Mouse (Mus musculus) heart, adult 2 months (tissue): ENCODE measurements at regions not wholly inside any gene's neighbourhood (a gene's known extent, or its start where the extent isn't known, plus 50 kb on each side); places are given as distances from the start of the nearest gene placed in this dataset.

Experiments used
- DNase-seq, 2 experiments: peaks; one replicate each; pipeline ENCODE4 v3.0.0; 2021
- H3K27ac ChIP-seq: fragments of 200-600 bp; 2 replicates; pipeline ENCODE4 v1.8.1; 2022
- H3K27me3 ChIP-seq: fragments of 200-500 bp; 2 replicates; pipeline ENCODE4 v1.6.1; 2012; ENCODE audit warnings: mild to moderate bottlenecking, low read length, inconsistent platforms, mixed read lengths; ENCODE audit not compliant: control insufficient read depth, insufficient read depth
- H3K36me3 ChIP-seq: fragments of 200-500 bp; 2 replicates; pipeline ENCODE4 v1.6.1; 2012; ENCODE audit warnings: low read length, inconsistent platforms; ENCODE audit not compliant: control insufficient read depth, insufficient read depth
- H3K4me1 ChIP-seq: fragments of 200-500 bp; 2 replicates; pipeline ENCODE4 v1.6.1; 2011; ENCODE audit warnings: low read length; ENCODE audit not compliant: control insufficient read depth, insufficient read depth
- H3K4me3 ChIP-seq: fragments of 200-600 bp; 2 replicates; pipeline ENCODE4 v1.8.1; 2022
- H3K79me2 ChIP-seq: fragments of 200-500 bp; replicated peaks from 2 replicates; pipeline ENCODE4 v1.6.1; 2012; ENCODE audit warnings: mild to moderate bottlenecking, inconsistent platforms, low read length, moderate library complexity, mixed read lengths; ENCODE audit not compliant: control insufficient read depth, insufficient read depth
- H3K9ac ChIP-seq: fragments of 200-500 bp; 2 replicates; pipeline ENCODE4 v1.6.1; 2012; ENCODE audit warnings: low read depth, mild to moderate bottlenecking, control low read depth, inconsistent platforms, low read length, mixed read lengths
- CTCF ChIP-seq: fragments of 200-600 bp; IDR thresholded peaks from 2 replicates; pipeline ENCODE4 v1.8.1; 2022; ENCODE audit warnings: antibody characterized with exemption, mild to moderate bottlenecking, moderate library complexity
- EP300 ChIP-seq: fragments of 200-500 bp; IDR thresholded peaks from 2 replicates; pipeline ENCODE4 v1.6.1; 2011; ENCODE audit warnings: low read depth, low read length, control low read depth; ENCODE audit not compliant: insufficient read depth
- POLR2A ChIP-seq: fragments of 200-500 bp; IDR thresholded peaks from 2 replicates; pipeline ENCODE4 v1.6.1; 2011; ENCODE audit warnings: mild to moderate bottlenecking, low read depth, low read length, control low read depth; ENCODE audit not compliant: insufficient read depth
- WGBS: fragments of 180-500 bp; shearing (Covaris S2); methylation state at CpG from one replicate; pipeline ENCODE4 v1.1.7; 2018; 5-methylcytosine and 5-hydroxymethylcytosine counted together
- intact Hi-C: fragments of 180-260 bp; cut with DNase I; formaldehyde crosslinking; loops from one replicate; pipeline ENCODE4 v1.15.1; 2025

DNA sequence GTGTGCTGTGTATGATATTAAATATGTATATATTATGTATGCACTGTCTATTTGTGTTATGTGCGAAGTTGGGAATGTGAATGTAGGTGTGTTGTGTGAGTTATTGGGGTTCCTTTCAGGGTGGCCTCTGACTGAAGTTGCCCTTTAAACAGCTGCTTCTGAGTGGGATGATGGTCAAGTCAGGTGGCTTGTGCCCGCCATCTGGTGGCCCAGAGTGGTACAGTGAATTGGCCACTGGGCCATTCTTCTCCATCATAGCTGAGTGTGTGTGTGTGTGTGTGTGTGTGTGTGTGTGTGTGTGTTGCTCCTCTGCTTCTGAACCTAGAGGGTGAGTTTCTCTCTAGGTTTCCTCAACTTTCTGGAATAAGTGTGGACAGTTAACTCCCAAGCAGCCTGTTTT lies 75.7 kb upstream of the Podxl start:
- H3K27ac ChIP-seq = peak overlapping the region; percentile 82; the same call in 1 of the 2 replicates
- no peaks in the 10 kb centered on the region for H3K36me3 ChIP-seq
- intact Hi-C loops = loop anchor here (1.0 to 2.0 kb wide), 2 partner anchors 77 to 114 kb away; partner anchors contain the start of gene Podxl
- no peaks in the 10 kb centered on the region for H3K27me3 ChIP-seq
- WGBS = 20% methylated on average over 2 of the region's 2 CpGs
- DNase-seq = peak; percentile 71 to 84
- TF ChIP-seq EP300 (peak; percentile 97), POLR2A (no peak), CTCF (peak; percentile 82)
- H3K4me1 ChIP-seq = peaks cover 17% of the 10 kb centered on the region
- H3K79me2 ChIP-seq = no peaks in the 10 kb centered on the region
- H3K4me3 ChIP-seq = no peak overlapping the region
- H3K9ac ChIP-seq = no peak overlapping the region

DNA sequence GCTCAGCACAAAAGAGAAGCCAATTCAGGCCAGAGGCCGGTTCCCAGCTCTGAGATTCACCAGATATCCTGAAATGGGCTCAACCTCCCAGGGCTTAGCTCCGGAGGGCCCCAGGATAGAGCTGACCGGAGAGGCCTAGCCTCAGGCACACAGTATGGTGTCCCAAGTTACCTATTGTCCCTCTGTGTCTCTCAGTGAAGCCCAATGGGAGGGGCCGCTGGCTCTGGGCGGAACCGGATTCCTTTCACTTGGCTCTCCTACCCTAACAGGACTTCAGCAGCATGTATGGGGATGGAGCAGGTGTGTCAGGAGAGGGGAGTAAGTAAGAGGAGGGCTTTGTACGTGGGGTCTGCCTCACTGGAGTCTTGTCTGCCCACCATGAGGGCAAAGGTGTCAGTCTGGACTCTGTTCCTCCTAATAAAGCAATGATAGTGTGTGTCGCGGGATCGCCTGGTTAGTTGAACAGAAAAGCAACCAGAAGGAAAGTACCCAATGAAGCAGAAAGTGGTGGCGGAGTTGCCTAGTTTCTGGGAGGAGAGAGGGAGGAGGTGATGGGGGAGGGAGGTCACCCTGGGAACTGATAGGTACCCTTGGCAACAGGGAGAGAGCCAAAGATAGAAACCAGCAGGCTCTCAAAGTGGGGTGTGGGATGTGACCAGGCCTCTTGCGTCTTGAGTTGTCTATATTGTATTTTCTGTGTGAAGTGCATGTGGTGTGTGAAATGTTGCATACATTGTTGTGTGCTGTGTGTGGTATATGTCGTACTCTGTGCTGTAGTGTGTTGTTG lies 74.8 kb upstream of the Podxl start:
- peak overlapping the region; percentile 82 for H3K27ac ChIP-seq
- H3K4me3 ChIP-seq = no peak overlapping the region
- intact Hi-C loops = loop anchor here (1.0 to 2.0 kb wide), 2 partner anchors 76 to 113 kb away; partner anchors contain the start of gene Podxl
- H3K79me2 ChIP-seq = no peaks in the 10 kb centered on the region
- H3K9ac ChIP-seq = no peak overlapping the region
- H3K36me3 ChIP-seq = no peaks in the 10 kb centered on the region
- no peaks in the 10 kb centered on the region for H3K27me3 ChIP-seq
- TF ChIP-seq POLR2A = no peak
- no peak for TF ChIP-seq EP300
- TF ChIP-seq CTCF = no peak
- DNase-seq = peak; percentile 25 to 42
- peaks cover 17% of the 10 kb centered on the region for H3K4me1 ChIP-seq
- 54% methylated on average over 13 of the region's 13 CpGs for WGBS

DNA sequence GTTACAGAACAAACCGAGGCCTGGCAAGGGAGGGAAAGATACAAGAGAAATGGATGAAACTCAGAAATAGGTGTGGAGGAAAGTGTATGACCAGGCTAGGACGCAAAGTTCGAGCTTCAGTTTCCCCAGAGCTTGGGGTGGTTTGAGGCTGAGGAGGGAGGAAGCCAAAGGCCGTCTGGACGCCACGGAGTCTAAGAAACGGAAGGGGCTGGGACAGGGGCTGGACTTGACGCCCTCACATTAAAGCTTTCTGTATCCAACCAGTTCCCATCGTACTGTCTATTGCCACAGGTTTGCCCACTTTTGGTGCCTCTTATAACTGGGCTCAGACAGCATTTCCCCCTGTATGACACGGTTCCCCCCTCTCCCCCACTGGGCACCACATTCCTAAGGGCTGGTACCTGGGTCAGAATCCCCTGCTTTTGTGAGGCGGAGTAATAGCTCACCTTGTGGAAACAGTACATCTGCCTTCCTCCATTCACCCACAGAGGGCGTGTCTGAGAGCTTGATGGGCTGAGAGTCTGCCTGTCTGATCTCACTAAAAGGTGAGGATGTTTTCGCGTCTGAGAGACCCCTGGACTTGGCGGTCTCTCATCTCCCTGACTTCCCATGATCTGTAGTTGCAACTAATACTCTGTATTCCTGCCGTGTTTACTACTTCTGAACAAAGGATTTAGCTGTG lies 73.7 kb upstream of the Podxl start:
- TF ChIP-seq CTCF (peak; percentile 44), EP300 (no peak), POLR2A (peak; percentile 37; the same call in 1 of the 2 replicates)
- Histone ChIP-seq H3K27me3 (no peaks in the 10 kb centered on the region), H3K27ac (peak overlapping the region; percentile 82), H3K36me3 (no peaks in the 10 kb centered on the region), H3K4me1 (peaks cover 11% of the 10 kb centered on the region), H3K4me3 (no peak overlapping the region), H3K9ac (peak overlapping the region; percentile 7; the same call in 1 of the 2 replicates), H3K79me2 (no peaks in the 10 kb centered on the region)
- DNase-seq = peak; percentile 28 to 31
- 29% methylated on average over 16 of the region's 16 CpGs for WGBS
- intact Hi-C loops = loop anchor here (2.0 kb wide), 1 partner anchor 75 kb away; the partner anchor contains the start of gene Podxl

DNA sequence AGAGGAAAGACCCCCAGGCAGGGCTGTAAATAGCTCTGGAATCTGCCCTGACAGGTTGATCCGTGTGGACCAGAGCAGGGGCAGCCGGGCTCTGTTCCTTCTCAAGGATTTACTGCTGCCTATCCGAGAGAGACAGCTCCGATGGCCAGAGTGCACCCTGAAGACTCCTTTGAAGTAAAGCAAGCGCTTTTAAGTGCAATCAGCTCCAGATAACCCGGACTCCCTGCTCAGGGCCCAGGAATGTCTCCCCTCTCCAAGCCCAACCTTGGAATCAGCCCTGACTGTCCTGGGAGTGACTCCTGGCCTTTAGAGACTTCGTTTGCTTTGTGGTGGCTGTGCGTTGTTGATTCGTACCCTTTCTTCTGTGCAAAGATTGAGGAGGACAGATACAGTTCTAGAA lies 73.2 kb upstream of the Podxl start:
- Histone ChIP-seq H3K4me3 (no peak overlapping the region), H3K9ac (peak overlapping the region; percentile 7; the same call in 1 of the 2 replicates), H3K27ac (peak overlapping the region; percentile 82), H3K36me3 (no peaks in the 10 kb centered on the region), H3K4me1 (peaks cover 7% of the 10 kb centered on the region), H3K79me2 (no peaks in the 10 kb centered on the region), H3K27me3 (no peaks in the 10 kb centered on the region)
- intact Hi-C loops = no loop called here
- no peak for DNase-seq
- no peak for TF ChIP-seq CTCF
- no peak for TF ChIP-seq POLR2A
- TF ChIP-seq EP300 = no peak
- 53% methylated on average over 9 of the region's 9 CpGs for WGBS

DNA sequence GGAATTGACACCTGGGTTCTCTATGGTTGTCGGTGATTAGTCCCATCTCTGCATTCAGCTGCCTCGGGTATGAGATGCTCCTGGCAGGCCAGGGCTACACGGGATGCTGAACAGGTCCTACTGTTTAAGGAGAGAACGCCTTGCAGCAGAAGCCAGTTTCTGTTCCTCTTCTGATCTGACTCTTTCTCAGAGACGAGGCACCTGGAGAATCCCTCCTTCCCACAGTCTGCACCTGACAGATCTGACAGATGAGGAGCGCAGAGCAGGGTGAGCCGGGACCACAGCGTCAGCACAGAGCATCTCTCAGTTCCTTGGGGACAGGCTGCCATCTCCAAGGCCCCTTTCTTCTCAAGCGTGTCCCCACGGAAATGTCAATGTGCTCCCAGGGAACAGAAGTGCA lies 68.7 kb upstream of the Podxl start:
- WGBS = 75% methylated on average over 10 of the region's 10 CpGs
- intact Hi-C loops = no loop called here

DNA sequence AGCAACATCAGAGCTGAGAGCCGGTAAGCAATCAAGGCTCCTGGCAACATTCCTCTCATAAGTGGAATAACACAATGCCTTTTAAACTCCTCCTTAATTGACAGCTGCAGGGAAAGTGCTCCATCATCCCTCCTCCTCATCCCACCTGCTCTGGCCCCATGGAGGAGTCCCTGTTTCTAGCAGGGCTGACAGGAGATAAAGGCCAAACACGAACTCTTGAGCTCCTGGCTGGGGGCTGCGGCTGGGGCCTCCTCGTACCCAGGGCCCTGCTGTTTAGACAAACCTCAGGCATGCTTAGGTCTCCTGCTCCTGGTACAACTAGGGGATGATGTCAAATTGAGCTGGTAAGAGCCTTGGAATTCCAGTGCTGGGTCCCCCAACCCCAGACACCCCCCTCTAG lies 66.2 kb upstream of the Podxl start:
- WGBS = 66% methylated on average over 4 of the region's 4 CpGs
- no peak for TF ChIP-seq POLR2A
- TF ChIP-seq EP300 = no peak
- no peak for TF ChIP-seq CTCF
- no peaks in the 10 kb centered on the region for H3K36me3 ChIP-seq

More for the DNA sequence above, 68.7 kb upstream of the Podxl start:
- H3K27me3 ChIP-seq = no peaks in the 10 kb centered on the region
- no peak overlapping the region for H3K4me3 ChIP-seq
- DNase-seq = no peak
- H3K27ac ChIP-seq = no peak overlapping the region
- H3K36me3 ChIP-seq = no peaks in the 10 kb centered on the region
- TF ChIP-seq EP300 = no peak
- TF ChIP-seq POLR2A = no peak
- no peak for TF ChIP-seq CTCF
- no peak overlapping the region for H3K9ac ChIP-seq
- peaks cover 2% of the 10 kb centered on the region for H3K4me1 ChIP-seq
- no peaks in the 10 kb centered on the region for H3K79me2 ChIP-seq

More for the DNA sequence above, 66.2 kb upstream of the Podxl start:
- DNase-seq = no peak
- no peaks in the 10 kb centered on the region for H3K27me3 ChIP-seq
- H3K4me1 ChIP-seq = peaks cover 1% of the 10 kb centered on the region
- no peaks in the 10 kb centered on the region for H3K79me2 ChIP-seq
- no peak overlapping the region for H3K27ac ChIP-seq
- H3K9ac ChIP-seq = no peak overlapping the region
- intact Hi-C loops = no loop called here
- no peak overlapping the region for H3K4me3 ChIP-seq
